Mouse (Mus musculus): ENCODE measurements around the gene Antxr1.

The Antxr1 gene

DNA sequence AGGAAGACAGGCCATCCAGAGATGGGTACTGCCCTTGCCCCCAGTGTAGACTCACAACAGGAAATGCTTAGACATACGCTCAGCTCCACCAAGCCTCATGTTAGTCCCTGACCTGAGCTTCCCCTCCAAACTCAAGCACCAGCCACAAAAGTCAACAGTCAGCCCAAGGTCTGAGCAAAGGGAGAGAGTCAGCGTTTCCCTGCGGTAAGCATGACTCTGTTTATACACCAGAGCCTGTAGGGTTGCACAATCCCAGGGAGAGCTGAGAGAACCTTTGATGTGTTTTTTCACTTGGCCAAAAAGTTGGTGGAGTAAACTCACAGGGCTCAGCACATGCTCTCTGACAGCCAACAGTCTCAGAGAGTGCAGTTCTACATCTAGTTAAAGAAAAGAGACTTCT is 145.9 kb downstream of the Antxr1 start:
- no peak for DNase-seq (ENCODE audit: low spot score in 2 of 2)

DNA sequence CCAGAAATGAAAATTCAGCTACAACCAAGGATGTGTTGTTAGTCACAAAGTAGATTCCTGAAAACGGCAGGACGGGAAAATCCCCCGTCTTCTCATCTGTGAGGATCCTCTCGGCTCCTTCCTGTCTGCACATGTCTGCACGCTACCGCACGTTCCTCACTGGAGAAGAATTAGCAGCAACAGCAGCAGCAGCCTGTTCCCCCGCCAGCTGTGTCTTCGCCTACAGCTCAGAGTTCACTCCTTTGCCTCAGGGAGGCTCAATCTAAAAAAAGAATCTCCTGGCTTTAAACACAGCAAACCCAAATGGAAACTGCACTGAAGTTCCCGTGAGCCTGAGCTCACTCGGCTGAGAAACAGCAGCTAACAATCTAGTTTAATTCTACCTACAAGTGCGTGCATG is 148.6 kb downstream of the Antxr1 start:
- no peak for DNase-seq (ENCODE audit: low spot score in 2 of 2)

DNA sequence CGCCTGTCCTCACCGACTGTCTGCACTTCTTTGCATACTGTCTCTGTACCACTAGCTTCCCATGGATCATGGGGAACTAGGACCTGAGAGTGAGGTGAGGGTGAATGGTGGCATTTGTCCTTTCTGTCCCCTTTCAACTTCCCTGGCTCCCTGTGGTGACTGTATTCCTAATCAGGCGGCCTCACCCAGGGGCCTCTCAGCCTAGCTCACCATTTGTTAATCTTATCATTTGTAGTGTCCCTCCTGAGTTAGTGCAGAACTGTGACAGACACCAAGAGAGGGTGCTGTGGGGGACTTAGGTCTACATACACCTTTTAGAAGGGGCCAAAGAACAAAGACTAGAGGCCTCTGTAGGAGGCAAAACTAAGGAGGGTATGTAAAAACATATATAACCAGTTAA is 151.2 kb downstream of the Antxr1 start:
- no peak for DNase-seq (ENCODE audit: low spot score in 2 of 2)

DNA sequence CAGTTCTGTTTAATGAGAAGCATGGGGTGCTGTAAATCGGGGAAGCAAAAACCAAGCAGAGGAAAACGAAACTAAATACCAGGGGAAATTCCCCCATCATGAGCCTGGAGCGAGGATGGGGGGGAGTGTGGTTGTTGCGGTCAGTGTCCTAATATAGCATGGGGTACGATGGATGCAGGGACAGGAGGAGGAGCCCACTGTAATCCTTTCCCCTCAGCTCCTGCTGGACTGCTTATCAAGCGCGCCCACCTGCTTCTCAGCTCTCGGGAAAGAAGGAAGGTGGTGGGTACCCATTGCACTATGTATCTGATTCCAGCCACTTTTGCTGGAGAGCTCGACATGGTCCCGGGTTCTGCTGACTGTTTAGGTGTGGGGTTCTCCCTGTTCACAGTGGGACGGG is 151.6 kb downstream of the Antxr1 start:
- no peak for DNase-seq (ENCODE audit: low spot score in 2 of 2)

DNA sequence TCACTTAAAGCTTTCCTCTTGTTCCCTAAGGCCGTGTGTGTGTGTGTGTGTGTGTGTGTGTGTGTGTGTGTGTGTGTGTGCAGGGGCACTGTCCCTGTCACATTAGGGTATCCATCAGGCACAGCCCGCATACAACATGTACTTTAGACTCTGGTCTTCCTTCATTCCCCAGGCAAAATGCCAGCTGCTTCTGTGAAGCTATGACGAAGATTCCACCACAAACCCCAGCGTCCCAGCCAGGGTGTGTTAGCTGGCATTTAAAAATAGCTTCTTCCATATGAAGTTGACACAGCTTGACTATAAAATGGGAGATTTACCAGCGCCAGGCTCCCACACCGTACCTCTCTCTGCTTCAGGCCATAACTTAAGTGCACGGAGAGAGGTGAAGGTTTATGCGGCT is 152.5 kb downstream of the Antxr1 start:
- no peak for DNase-seq (ENCODE audit: low spot score in 2 of 2)

DNA sequence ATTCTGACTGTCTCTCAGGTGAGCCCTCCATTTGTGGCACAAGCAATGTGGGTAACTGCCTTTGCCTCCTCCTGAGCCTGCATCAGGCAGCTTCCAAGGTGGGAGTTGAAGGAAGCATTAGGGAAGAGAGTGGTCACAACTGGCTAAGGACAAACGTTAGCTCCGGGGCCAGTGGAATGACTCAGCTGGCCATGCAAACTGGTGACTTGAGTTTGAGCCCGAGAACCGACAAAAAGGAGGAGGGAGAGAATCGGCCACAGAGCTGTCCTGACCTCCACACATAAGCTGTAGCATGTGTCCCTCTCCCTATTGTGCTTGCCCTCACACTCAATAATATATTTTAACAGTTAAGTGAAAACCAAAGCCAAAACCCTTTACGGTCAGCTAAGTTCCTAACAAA is 152.9 kb downstream of the Antxr1 start:
- DNase-seq (ENCODE audit: low spot score in 2 of 2), result no peak

DNA sequence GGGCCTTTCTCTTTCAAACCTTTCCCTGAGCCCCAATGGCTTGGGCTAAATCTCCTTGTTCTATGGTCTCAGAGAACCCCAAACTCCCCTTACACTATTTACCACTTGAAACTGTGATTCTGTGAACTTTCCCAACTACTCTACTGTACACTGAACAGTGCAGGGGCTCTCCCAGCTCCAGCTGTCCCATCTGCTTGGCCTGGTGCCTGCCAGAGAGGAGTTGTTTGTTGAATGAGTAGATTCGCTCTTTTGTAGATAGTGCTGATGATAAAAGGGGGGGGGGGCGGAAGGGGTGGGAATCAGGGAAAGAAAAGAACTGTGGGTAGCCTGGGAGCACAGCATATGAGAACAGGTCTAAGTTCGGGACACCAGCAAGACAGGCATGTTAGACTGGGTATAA is 164.2 kb downstream of the Antxr1 start:
- DNase-seq (ENCODE audit: low spot score in 2 of 2), result no peak

DNA sequence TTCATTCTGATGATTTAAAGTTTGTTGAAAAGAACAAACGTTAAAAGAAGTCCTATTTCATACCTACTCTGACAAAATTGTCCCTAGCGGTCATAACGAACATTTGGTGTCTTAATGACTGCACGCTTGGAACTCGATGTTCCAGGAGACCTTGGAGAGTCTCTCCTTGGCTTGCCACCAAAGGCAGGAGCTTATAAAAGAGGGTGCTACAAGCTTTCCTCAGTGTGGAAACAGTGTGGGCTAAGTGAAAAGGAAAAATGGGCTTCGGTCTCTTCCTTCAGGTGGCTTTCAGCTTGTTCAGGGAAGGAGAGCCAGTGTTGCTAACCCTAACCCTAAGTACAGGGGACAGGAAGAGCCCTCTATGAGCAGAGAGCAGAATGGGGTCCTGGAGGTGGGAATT is 164.7 kb downstream of the Antxr1 start:
- no peak for DNase-seq (ENCODE audit: low spot score in 2 of 2)

DNA sequence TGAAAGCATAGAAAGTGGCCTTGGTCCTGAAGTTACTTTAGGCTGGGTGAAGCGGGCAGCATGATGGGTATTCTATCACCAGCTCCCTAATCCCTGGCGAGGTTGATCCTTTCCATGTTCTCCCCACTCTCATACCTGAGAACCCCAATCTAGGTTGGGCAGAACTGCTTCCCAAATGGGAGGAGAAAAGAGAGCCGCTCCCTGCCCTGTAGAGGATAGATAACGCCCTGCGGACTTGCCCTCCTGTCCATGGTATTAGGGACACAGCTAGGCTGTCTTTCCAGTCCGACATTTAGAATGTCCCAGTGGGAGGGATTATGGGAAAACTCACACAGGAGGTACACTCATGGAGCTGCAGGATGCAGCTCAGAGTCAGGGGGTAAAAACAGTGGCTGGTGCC is 165.3 kb downstream of the Antxr1 start:
- DNase-seq (ENCODE audit: low spot score in 2 of 2), result no peak

DNA sequence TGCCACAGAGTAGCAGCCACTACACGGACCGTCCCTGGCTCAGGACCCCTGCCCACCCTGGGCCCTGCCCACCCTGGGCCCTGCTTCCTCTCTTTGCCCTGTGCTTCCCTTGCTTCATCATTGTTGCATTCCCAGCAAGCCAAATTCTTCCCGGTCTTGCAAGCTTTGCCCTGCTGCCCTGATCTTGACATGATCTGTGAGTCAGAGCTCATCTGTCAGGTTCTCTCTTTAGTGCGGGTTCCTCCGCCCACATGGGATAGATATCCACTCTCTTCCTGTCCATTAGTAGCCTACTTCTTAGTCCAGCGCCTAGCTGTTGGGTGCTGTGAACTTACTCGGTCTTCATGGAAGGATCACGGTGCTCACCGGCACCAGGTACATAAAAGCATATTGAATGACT is 167.6 kb downstream of the Antxr1 start:
- no peak for DNase-seq (ENCODE audit: low spot score in 2 of 2)

DNA sequence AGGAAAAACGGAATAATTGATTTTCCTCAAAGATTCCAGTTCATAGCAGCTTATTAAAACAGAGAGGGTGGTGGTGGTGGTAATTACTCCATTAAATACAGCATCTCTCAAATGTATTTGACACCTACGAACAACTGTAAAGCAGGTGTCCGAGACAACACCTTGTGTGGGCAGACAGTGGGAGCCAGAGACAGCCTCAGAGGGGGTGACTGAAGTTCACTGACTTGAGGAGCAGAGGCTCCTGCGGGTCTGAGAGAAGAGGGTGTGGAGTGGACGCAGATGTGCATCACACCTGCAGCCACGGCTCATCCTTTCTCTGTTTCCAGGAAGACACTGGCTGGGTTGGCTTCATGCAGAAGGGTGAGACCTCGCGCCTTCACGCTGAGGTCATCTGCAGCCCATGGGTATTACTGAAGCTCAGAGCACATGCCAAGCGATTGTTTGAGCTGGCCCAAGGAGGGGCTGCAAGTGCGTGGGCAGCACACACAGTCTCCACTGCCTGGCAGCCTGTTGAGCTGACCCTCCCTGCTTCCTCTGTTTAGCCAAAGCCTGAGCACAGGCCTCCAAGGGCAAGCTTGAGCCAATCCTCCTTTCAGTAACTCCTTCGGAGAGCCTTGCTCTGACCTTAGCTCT is 168.8 kb downstream of the Antxr1 start:
- DNase-seq (ENCODE audit: low spot score in 2 of 2), result no peak

DNA sequence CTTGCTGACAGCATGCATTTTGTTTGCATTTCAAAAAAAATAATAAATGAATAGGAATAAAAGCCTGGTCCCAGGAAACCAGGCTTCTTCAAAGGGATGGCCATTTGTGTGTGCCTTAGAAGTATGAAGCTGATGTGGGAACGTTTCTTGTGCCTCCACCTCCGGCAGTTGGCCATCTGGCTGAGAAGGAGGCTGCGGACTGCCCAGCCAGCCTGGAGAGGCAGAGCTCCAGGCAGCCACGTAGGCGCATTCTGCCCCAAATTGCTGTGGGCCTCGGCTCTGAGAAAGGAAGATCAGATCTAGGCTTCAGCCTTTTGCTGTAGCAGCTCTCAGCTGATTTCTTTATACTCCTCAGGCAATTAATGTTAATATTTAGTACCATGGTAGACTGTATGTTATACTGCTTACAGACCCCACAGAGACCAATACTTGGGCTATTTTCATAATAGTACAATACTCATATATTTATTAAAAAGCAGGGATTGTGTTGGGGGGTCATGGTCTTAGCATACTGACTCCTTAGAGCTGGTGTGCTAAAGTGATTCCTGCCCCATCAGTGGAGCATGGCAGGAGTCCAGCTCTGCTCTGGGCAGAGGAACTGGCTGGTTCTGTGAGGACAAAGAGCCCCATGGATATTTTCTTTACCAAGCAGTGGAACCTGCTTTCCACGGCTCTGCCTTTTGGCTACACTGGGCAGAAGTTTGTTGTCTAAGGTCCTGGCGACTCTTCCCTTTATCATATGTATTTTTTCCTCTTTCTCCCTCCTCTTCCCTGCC is 169.9 kb downstream of the Antxr1 start:
- DNase-seq (ENCODE audit: low spot score in 2 of 2), result peak in 1 of 2 experiments; percentile 27

DNA sequence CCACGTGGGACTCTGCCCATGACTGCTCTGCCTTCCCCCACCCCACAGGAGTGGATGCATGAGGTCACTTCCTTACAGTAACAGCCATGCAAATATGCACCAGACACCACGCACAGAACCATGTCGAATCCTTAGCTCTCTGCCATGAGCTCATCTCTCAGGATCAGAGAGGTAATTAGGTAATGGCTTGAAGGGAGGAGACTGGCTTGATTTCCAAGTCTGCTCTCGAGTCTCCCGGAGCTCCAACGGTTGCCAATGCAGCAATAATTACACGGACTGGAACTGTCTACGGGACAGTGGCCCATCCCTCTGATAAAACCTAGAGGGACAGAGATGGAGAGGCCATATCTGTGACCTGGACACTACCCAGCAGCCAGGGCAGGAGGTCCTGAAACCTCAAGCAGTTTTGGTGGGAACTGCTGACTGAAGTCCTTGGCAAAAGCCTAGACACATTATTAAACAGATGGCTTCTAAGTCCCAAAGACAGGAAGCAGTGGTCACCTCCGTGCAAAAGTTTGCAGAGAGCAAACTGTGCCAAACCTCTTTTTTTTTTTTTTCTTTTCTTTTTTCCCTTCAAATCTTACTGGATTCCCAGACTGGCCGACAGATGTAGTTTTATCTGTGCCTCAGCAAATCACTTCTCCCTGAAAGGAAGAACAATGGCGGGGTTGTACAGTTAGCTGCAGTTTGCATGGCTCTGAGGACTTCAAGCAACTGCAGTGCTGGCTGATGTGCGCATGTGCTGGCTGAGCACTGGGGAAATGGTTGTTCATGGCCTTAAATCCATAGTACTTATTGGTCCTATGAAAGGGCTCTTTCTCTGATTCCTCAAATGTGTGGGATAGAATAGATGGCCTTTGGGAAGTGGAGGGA is 174.0 kb downstream of the Antxr1 start:
- no peak for DNase-seq (ENCODE audit: low spot score in 2 of 2)

DNA sequence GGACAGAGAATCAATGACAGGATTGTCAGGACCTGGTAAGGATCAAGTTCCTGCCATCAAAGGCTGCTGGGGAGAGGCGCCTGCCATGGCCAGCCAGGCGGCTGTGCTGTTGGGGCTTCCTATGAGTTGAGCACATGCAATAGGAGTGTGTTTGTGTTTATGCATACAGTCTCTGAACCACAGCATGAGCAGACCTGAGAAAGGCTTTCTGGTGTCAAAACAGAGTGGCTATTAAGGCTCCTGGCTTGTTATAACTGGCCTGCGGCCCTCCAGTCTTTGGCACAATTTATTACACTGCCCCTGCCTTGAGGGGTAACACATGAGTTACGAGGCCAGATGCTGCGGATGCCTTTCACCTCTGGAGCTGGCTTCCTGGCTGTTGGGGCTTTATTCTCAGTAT is 175.4 kb downstream of the Antxr1 start:
- DNase-seq (ENCODE audit: low spot score in 2 of 2), result no peak

DNA sequence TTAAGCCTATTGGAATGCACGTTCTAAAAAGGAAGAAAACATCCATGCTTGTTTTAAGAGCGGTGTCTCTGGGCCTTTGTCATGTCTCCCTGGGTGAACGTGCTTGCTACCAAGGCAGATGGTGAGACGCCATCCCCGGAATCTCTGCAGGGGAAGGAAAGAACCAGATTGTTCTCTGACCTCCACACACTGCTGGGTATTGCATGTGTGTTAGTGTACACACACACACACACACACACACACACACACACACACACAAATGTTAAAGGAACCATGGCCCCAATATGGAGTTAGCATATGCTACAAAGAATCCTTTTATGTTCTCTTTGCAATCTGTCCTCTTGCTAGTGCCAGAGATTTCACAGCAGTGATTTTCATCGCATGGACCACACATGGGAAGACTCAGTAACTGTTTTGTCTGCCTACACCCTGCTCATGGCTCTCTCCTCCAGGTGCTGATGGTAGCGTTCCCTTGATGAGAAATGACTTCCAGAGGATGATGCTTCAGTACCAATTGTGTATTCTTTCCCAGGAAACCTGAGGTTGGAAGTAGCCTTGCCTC is 177.5 kb downstream of the Antxr1 start:
- DNase-seq (ENCODE audit: low spot score in 2 of 2), result no peak

DNA sequence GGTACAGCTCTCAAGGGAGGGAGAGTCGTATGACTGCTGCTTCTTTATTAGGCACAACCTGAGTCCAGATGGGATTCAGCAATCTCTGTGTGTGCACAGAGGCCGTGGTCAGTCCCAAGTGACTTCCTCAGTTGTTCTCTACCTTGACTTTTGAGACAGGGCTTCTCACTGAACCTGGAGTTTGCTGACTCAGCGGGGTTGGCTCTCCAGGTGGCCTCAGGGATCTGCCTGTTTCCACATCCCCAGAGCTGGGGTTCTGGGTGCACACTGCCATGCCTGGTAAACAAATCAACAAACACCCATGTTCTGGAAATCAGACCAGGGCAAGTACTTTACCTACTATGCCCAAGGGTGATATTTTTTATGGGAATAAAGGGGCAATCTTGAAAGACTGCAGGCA is 181.8 kb downstream of the Antxr1 start:
- no peak for DNase-seq (ENCODE audit: low spot score in 2 of 2)

DNA sequence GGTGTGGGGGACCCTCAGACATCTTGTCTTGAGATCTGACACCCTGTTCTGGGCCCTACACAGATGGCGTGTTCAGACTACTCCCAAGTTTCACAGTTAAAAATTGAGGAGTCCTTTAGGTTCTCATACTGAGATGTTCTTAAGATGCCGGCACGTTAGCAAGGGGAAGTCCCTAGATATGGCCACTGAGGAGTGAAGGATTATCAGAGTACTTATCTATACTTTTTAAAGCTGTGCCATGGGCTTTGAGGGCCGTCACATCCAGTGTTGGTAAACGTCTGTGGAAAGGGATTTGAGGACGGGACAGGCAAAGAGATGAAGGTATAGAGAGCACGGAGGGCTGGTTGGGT is 182.4 kb downstream of the Antxr1 start:
- no peak for DNase-seq (ENCODE audit: low spot score in 2 of 2)

DNA sequence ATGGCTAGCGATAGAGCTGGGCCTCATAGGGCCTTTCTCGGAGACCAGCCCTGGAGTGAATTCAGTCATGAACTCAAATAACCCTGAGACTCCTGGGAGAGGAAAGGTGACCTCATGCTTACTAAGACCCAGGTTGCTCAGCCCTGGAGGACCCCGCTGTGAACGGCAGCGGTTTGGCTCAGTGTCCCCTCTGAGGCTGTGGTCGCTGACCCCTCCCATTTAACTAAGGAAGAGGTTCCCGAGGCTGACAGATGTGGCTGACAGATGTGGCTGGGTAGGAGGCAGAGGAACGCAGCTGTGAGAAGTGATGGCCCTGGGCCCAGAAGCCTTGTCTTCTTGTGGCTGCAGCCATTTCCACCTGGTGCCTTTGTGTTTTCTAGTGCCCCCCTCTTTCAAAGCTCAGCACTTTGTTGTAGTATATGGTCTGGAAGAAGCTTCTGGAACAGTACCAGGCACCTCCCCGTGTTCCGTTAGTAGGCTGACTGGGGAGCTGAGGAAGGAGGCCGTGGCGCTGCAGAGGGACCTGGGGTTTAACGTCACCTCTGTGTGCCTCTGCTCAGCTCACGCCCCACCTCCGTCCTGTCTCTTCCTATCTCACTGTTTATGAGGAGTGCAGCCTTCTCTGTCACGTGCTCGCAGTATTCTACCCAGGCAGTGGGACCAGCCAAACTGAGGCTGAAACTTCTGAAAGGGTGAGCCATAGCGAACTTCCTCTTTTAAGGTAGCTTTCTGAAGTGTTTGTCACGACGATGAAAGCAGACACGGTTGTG is 183.0 kb downstream of the Antxr1 start:
- no peak for DNase-seq (ENCODE audit: low spot score in 2 of 2)

DNA sequence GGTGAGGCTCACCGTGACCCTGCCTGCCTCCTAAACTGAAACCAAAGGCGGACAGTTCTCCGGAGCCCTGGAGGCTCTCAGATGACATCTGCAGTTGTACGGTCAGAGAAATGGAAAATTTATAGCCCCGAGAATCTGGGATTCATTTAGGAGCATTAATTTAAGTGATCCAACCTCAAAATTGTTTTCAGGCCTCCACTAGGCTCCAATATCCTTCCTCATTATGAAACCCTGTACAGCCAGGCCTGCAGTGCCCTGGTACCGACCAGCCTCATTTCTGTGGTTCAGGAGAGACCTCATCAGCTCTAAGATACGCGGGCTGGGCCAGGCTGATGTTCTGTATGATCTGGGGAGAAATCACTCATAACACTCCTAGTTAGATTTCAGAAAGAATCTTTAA is 184.2 kb downstream of the Antxr1 start:
- DNase-seq (ENCODE audit: low spot score in 2 of 2), result no peak

DNA sequence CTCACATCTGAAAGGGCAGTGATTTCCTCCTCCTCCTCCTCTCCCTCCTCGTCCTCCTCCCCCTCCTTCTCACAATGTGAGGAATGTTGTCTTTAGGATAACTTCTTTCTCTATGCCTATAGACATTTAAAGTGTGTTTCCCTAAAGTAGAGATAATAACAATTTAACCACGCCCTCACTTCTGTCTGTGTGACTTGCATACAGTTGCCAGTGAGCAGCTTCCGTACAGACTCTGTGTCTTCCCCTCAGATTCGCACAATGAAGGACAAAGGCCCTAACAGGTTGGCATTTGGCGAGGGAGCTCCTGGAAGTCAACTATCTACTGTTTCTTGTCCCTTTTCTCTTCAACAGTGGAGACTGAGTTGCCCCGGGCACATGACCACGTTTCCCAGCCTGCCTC is 185.2 kb downstream of the Antxr1 start:
- no peak for DNase-seq (ENCODE audit: low spot score in 2 of 2)

DNA sequence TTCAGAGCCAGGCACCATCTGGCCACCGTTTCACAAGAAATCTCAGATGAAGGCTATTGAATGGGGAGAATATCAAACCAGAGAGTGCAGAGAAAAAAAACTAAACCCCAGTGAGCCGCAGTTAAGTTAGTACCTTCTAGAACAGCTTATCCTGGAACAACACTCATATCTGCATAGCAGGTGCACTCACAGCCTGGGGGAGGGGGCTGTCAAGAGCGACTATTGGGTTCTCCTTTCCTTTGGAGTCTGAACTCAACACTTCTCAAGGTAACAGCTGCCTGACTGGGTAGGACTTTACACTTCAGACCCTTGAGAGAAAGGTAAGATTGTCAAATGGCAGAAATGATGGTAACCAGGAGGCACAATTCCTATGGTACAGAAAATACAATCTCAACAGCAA is 187.7 kb downstream of the Antxr1 start:
- no peak for DNase-seq (ENCODE audit: low spot score in 2 of 2)

DNA sequence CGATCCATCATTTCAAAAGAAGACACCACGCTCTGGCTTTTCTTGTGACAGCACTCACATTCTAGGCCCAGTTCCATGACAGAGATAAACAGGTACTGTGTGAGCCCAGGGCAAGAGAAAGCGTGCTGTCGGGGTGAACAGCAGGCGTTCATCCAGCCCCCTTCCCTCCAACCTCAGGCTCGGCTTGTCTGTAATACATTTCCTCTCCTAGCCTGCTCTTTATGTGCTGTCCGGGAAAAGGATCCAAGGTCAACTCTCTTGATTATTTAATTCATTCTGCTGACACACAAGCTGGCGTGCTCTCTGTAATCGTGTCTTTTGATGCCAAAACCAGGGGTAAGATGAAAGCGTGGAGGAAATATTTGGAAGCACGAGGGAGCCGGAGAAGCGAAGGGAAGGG is 192.0 kb downstream of the Antxr1 start:
- DNase-seq (ENCODE audit: low spot score in 2 of 2), result no peak
